Mouse (Mus musculus) heart, adult 8-10 months (tissue): ENCODE data around the gene Hist2h2ac. TPM values are rescaled to one million over a fixed set of nuclear protein-coding genes. Genes with fewer than 3 reads are reported as not detected.
"Not testable (repeated sequence)": the region's sequence is repeated elsewhere in the genome, so short reads cannot be mapped to it uniquely, and the experiment has no call there.

ENCODE experiments used
- DNase-seq: peaks from one replicate; pipeline ENCODE4 v3.0.0; 2022; ENCODE audit warnings: low spot score
- microRNA-seq: library from miRNA; unstranded; fragments of <30 nt; microRNA quantifications from one replicate; pipeline ENCODE4 v1.2.0, GENCODE M21; 2022
- total RNA-seq, 4 experiments: library from RNA; stranded (reverse); gene quantifications; 2 replicates each; pipeline ENCODE4 v1.2.4; 2022

Hist2h2ac gene
- total RNA-seq, 4 experiments from 2014 or later = 17.5 to 26.5 (median 24.3) TPM

DNA sequence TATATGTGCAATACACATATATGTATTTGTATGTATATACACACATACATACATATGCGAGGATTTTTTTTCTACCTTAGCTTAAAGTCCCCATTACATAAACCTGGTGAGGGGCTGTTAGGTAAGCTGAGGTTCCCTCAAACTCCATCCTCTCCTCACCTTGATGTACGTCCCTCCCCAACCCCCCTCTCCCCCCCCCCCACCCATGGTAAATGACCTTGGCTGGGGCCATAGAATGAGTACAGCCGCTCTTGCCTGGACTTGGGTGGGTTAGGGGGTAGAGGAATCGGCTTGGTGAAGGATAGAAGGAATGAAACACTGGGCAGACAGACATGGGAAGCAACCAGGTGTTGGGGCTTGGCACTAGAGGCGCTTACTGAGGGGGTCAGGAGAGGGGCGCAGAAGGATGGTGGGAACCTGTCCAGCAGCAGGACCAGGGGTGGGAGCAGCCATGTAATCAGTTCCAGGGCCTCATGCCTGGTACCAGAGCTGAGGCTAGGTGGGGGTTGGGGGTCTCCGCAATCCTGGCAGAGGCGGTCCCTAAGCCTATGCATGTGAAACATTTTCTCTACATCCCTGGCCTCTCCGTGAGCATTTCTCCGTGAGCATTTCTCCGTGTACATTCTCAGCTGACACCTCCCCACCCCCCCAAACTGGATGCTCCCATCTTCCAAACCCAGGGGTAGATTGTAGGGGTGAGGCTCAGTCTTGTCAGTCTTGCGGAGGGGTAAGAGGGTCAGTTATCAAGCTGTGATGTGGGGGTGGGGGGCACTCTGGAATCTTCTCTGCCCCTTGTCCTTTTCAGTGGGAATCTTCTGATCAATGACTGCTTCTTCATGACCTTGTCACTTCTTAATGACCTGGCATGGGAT, 38.9 kb downstream of the Hist2h2ac start:
- no peak for DNase-seq

DNA sequence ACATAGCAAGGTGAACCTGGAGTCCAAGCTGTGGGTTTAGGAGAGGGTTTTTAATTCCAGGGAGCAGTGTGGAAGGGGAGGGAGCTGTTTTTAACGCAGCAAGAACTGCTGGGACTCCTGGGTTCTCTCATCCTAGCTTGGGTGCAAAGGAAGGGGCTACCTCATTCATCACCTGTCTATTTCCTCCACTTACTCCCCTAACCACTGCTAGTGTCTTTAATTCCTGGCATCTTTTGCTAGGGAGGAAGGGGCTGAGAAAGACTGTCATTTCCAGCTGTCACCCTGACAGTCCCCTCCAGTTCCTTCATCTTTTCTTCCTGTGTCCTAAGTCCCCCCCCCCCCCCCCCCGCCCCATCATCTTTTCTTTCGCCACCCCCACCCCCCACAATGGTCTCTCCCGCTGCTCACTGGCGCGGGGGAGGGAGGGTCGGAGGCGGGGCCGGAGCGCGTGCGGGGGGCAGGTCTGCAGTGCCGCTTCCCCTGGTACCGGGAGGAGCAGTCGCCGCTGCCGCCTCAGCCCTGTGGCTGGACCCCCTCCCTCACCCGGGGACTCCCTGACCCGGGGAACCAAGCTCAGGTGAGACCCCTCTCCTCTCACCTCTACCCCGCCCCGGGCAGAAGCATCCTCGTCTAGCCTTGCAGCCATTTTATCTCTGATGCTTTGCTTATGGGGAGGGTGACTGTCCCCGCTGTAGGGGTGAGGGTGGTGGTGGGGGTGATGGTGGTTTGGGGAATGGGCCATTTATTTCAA, 39.8 kb downstream of the Hist2h2ac start, which contains the start of gene Sv2a:
TSS of gene Sv2a (plus strand) at position 425 of the 751 bp plus-strand sequence.
- no peak for DNase-seq

DNA sequence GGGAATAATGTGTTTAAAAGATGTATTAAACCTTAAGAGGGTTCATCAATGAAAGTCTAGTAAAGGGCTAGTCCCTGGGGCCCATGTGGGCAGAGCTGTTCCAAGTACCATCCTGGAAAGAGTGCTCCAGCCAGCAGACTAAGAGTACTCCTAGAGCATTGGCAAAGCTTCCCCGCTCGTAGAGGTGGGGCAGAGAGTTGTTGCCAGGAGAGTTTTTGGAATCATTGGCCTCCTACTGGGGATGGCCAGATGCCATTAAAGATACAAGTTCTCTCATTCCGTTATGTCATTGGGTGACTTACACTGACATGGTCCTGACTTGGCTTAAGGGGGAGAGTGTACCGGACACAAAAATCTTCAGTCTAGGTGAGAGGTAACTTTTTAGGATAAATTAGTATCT, 41.1 kb downstream of the Hist2h2ac start:
- peak; percentile 65 for DNase-seq

DNA sequence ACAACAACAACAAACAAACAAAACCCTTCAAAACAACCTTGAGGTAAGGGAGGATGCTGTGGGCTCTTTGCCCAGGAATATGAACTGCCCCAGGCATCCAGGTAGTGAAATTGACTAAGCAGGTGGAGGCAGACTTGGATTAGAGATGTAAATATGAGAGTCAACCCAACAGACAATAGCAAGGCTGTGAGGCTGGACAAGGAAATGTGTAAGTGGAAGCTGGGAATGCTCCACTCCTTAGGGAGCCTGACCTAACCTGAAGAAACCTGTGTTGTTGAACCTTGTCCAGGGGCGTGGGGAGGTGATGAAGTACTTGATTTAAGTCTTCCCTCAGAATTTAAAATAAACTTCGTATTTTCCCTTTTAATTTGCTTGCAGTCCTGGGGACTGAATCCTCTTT, 41.8 kb downstream of the Hist2h2ac start:
- DNase-seq = no peak

DNA sequence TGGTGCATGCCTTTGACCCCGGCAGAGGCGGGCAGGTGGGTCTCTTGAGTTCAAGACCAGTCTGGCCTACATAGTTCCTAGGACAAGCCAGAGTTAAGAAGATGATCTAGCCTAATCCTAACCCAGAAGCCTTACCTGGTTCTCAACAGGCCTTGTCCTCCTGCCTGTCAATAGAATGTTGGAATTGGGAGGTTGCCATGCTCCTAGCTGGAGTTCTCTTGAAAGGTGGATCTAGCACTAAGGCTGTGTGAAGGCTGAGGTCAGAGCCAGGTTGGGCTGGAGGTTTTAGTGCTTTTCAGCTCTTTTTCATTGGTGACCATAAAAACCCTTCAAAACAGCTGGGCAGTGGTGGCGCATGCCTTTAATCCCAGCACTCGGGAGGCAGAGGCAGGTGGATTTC, 42.3 kb downstream of the Hist2h2ac start:
- DNase-seq = no peak

DNA sequence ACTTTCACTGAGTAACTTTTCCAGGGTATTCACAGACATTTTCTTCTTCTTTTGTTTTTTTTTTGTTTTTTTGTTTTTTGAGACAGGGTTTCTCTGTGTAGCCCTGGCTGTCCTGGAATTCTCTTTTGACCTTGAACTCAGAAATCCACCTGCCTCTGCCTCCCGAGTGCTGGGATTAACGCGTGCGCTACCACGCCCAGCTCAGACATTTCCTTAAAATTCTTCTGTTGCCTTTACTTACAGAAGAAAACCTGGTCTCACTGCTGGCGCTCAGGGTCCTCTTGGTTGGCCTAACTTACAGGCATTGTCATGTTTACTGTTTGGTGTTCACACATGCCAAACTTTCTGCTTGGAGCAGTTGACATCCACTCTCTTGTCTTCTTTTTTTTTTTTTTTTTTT, 45.4 kb downstream of the Hist2h2ac start:
- no peak for DNase-seq

DNA sequence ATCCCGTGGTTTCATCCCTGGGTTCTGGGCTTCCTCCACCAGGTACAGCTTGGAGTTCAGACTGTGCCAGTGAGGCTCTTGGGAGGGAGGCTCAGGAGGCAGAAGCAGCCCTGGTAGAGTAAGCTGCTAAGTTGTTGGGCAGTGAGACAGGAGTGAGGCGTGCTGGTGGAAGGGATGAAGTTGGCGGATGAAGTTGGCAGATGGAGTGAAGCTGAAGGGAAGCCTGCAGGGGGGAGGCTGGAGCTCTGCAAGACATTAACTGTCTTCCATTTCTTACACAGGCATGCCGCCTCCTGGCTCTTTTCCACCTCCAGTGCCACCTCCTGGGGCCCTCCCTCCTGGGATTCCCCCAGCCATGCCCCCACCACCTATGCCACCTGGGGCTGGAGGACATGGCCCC, 46.6 kb downstream of the Hist2h2ac start:
- DNase-seq = not testable (repeated sequence)

DNA sequence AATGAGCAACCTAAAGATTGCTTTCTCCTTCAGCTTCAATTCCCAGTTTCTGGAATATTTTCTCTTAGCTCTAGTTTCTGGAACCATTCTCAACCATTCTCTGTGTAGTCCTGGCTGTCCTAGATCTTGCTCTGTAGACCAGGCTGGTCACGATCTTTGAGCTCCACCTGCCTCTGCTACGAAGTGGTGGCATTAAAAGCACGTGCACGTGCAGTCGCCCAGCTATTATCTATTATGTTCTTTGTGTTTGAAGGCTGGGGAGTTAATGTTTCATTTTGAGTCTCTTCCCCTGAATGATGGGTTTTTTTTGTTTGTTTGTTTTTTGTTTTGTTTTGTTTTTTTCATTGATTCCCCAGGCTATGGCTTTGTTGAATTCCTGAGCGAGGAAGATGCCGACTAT, 47.5 kb downstream of the Hist2h2ac start:
- DNase-seq = no peak

DNA sequence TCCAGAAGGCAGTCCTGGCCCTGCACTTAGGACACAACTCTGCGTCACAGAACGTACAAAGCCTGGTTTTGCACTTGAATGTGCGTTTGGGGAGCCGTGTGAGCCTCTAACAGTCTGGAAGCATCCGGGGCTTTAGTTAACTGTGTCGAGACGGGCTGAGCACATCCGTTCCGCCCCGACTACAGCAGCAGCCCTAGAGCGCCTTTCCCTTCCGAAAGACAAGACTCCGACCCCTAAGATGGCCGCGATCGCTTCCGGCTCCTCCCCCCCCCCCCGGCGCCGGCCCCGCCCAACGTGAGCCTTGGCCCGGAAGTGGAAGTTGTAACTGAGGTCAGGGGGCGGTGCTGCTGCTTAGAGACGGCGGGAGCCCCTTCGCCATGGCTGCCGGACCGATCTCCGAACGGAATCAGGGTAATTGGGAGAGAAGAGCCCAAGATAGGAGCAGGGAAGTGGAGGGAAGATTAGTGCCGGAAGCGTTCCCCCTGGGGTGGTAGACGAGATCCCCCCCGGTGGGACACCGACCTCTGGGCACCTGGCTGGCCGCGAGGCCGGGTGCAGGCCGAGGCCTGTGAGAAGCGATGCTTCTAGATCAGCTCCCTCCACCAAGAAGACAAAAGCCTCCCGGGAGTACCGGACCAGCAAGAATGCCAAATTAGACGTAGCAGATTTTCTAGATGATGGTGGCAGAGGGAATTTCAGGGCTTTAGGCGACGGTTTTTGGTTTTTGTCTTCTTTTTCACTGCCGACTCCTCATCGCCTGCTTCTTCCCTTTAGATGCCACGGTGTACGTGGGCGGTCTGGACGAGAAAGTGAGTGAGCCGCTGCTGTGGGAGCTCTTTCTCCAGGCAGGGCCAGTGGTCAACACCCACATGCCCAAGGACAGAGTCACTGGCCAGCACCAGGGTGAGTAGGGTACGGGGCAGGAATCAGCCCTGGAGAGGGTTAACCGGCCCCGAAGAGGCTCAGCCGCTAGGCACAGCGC, 48.2 kb downstream of the Hist2h2ac start, which contains the start of gene Sf3b4:
TSS of gene Sf3b4 (plus strand) at position 136 of the 982 bp plus-strand sequence.
- DNase-seq = peak; percentile 86

DNA sequence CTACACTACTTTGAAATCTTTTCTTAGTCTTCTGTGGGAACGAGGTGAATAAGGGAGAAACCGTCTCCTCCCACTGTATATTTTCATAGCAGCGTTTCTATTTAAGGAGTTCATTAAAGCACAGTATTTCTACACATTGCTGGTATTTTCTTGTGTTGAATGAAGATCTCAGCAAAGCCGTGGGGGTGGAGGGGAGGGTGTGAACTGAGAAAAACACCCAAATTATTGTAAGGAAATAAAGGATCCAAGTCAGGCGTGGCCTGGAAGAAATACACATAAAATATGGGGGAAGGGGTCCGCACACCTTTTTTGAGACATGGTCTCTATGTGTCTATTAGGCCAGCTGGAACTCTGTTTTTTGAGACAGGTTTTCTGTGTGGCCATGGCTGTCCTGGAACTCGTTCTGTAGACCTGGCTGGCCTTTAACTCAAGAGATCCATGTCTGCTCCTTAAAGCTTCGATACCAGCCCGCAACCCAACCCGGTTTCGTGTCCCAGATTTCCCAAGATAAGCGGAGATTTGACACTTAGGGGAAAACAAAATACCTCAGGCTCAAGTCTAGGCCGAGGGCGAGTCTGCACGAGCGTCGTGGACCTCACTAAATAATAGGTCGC, 49.0 kb downstream of the Hist2h2ac start:
- DNase-seq = no peak

DNA sequence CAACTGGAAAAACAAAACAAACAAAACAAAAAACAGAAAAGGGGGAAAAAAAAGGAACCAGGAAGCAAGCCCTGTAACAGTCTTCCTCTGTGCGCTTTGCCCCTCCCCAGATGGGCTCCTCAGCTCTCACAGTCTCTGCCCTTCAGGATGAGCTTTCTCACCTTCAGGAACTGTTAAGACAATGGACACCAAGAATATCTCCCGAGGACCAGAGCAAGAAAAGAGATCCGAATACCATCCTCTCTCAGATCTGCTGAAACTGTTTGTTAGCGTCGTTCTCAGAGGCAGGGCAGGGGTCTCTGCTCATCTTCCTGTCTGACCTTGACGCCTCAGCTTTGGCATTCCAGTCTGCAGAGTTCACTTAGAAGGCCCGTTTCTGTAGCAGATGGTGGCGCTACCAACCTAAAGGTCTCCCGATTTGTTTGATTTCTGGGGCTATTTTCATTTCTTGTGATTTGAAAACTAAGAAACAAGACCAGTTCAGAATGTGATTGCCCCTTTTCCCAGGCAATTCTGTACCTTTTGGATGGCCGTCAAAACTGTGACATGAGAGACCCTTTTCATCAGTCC, 49.6 kb downstream of the Hist2h2ac start:
- no peak for DNase-seq

Small RNA genes lying within 50 kb of the gene (microRNA-seq; reads per million reads assigned to microRNA genes)
- gene Gm44492 (not detected), gene Gm47311 (not detected), gene Gm47313 (not detected)

Other genes with a start within 250 kb of the Hist2h2ac start
- gene Plekho1, start 224.9 kb downstream of the Hist2h2ac start, total RNA-seq = 10 to 100 TPM; 55.7 to 68.3 (median 61.1) TPM
- 10 to 100 TPM; 27.2 to 33.8 (median 30.0) TPM for gene Vps45, start 162.4 kb downstream of the Hist2h2ac start, total RNA-seq
- 10 to 100 TPM; 55.4 to 63.1 (median 59.8) TPM for gene Otud7b, start 116.4 kb downstream of the Hist2h2ac start, total RNA-seq
- gene Mtmr11, start 58.9 kb downstream of the Hist2h2ac start, total RNA-seq = 1 to 10 TPM; 1.7 to 3.0 (median 2.2) TPM
- 10 to 100 TPM; 14.1 to 17.2 (median 16.2) TPM for gene Sf3b4, start 48.5 kb downstream of the Hist2h2ac start, total RNA-seq
- gene Sv2a, start 39.7 kb downstream of the Hist2h2ac start, total RNA-seq = 1 to 10 TPM; 1.6 to 7.0 (median 4.2) TPM
- 10 to 100 TPM; 24.1 to 35.6 (median 29.8) TPM for gene Bola1, start 1.2 kb downstream of the Hist2h2ac start, total RNA-seq
- 1 to 10 TPM; 1.4 to 3.6 (median 2.9) TPM for gene Hist2h2ab, start 1.0 kb downstream of the Hist2h2ac start, total RNA-seq
- 10 to 100 TPM in 2 of 4 experiments, 1 to 10 TPM in 2; 8.3 to 10.2 (median 9.8) TPM for gene Hist2h2be, start 239 bp upstream of the Hist2h2ac start, total RNA-seq
- gene Hist2h3c2, start 18.2 kb upstream of the Hist2h2ac start, total RNA-seq = 1 to 10 TPM; 4.1 to 8.4 (median 6.8) TPM
- 100 to 1,000 TPM; 141 to 256 (median 216) TPM for gene Hist2h2aa2, start 19.4 kb upstream of the Hist2h2ac start, total RNA-seq
- 10 to 100 TPM in 3 of 4 experiments, 1 to 10 TPM in 1; 8.5 to 81.5 (median 26.6) TPM for gene Hist2h2aa1, start 24.6 kb upstream of the Hist2h2ac start, total RNA-seq
- gene Hist2h3c1, start 25.8 kb upstream of the Hist2h2ac start, total RNA-seq = not detected
- 10 to 100 TPM; 10.8 to 16.2 (median 12.3) TPM for gene Hist2h4, start 42.4 kb upstream of the Hist2h2ac start, total RNA-seq
- 10 to 100 TPM; 12.2 to 24.7 (median 15.9) TPM for gene Hist2h3b, start 47.8 kb upstream of the Hist2h2ac start, total RNA-seq
- 10 to 100 TPM; 28.0 to 42.3 (median 33.7) TPM for gene Hist2h2bb, start 48.9 kb upstream of the Hist2h2ac start, total RNA-seq
- 1 to 10 TPM in 1 of 4 experiments, under 1 TPM in 3; 0.38 to 1.1 (median 0.66) TPM for gene Fcgr1, start 73.1 kb upstream of the Hist2h2ac start, total RNA-seq
- not detected for gene BC107364, start 231.4 kb upstream of the Hist2h2ac start, total RNA-seq